Comparison of ENCODE assay signal across 17 mouse cellular contexts in genomic region chr12:76287986-76288385, GRCm38 (mm10). TPM values are rescaled to one million over a fixed set of nuclear protein-coding genes. Genes with fewer than 3 reads are reported as not detected.
DNase-seq lines count a peak whose midpoint lies in the region; ATAC-seq and TF ChIP-seq lines count a peak whose summit lies in the region.
"Had no signal": no experiment of that assay in that cellular context is flagged by ENCODE, and none has a peak within 500 bp of the region (broad histone marks: within the 10 kb centered on the region; RNA-seq: fewer than 3 reads in every experiment).

No protein-coding gene starts in this region.

- intact Hi-C loops in left cerebral cortex, postnatal 25 days (cut with DNase I): no loop called here
- intact Hi-C loops in heart, adult 2 months (cut with DNase I): no loop called here

- peaks cover 19% of the 10 kb centered on the region for H3K4me1 ChIP-seq in forebrain, embryonic 13.5 days
- H3K4me1 ChIP-seq in hindbrain, embryonic 16.5 days (ENCODE audit: control insufficient read depth, insufficient read depth, low read depth, low read length): peaks cover 6% of the 10 kb centered on the region
- H3K4me1 ChIP-seq in olfactory bulb, adult 2 months (ENCODE audit: control insufficient read depth, insufficient read depth, low read length): peaks cover 9% of the 10 kb centered on the region
- no peaks in the 10 kb centered on the region for H3K4me1 ChIP-seq in heart, adult 2 months (ENCODE audit: control insufficient read depth, insufficient read depth, low read length)
- H3K4me1 ChIP-seq: embryonic facial prominence, embryonic 10.5 days; heart, embryonic 15.5 days had no signal

- H3K27me3 ChIP-seq in forebrain, embryonic 13.5 days: no peaks in the 10 kb centered on the region
- H3K27me3 ChIP-seq in hindbrain, embryonic 16.5 days (replicated peaks; ENCODE audit: control insufficient read depth, insufficient read depth, low read length): no peaks in the 10 kb centered on the region
- no peaks in the 10 kb centered on the region for H3K27me3 ChIP-seq in heart, adult 2 months (ENCODE audit: control insufficient read depth, insufficient read depth, low read length)
- H3K27me3 ChIP-seq: heart, embryonic 15.5 days had no signal

- TF ChIP-seq CTCF in olfactory bulb, adult 2 months (IDR thresholded peaks at IDR 0.05; ENCODE audit: insufficient read depth, low read depth, low read length): no peak
- TF ChIP-seq CTCF in heart, adult 2 months (IDR thresholded peaks at IDR 0.05): no peak

- no peak for TF ChIP-seq EP300 in heart, adult 2 months (IDR thresholded peaks at IDR 0.05; ENCODE audit: insufficient read depth, low read depth, low read length)

- H3K79me2 ChIP-seq in heart, adult 2 months (replicated peaks; ENCODE audit: control insufficient read depth, insufficient read depth, low read length): no peaks in the 10 kb centered on the region

- 28% methylated on average over 8 of the region's 8 CpGs for WGBS in forebrain, embryonic 13.5 days
- 26% methylated on average over 8 of the region's 8 CpGs for WGBS in hindbrain, embryonic 16.5 days
- 18% methylated on average over 8 of the region's 8 CpGs for WGBS in olfactory bulb, adult 2 months
- 83% methylated on average over 8 of the region's 8 CpGs for WGBS in heart, adult 2 months

- H3K4me3 ChIP-seq in forebrain, embryonic 13.5 days: no peak overlapping the region
- H3K4me3 ChIP-seq in hindbrain, embryonic 16.5 days (ENCODE audit: low read length): no peak overlapping the region
- no peak overlapping the region for H3K4me3 ChIP-seq in olfactory bulb, adult 2 months (ENCODE audit: insufficient read depth, low read depth, low read length)
- H3K4me3 ChIP-seq in heart, adult 2 months: no peak overlapping the region
- H3K4me3 ChIP-seq: embryonic facial prominence, embryonic 10.5 days; heart, embryonic 15.5 days had no signal

- peak overlapping the region; percentile 16; the same call in 1 of the 2 replicates for H3K4me2 ChIP-seq in forebrain, embryonic 13.5 days
- H3K4me2 ChIP-seq in hindbrain, embryonic 16.5 days (ENCODE audit: low read length): no peak overlapping the region
- H3K4me2 ChIP-seq: heart, embryonic 15.5 days had no signal

- H3K36me3 ChIP-seq in forebrain, embryonic 13.5 days (ENCODE audit: poor library complexity, severe bottlenecking): peaks cover 70% of the 10 kb centered on the region
- peaks cover 7% of the 10 kb centered on the region; the same call in 1 of the 2 replicates for H3K36me3 ChIP-seq in hindbrain, embryonic 16.5 days (ENCODE audit: control insufficient read depth, insufficient read depth, low read length)
- H3K36me3 ChIP-seq in heart, adult 2 months (ENCODE audit: control insufficient read depth, insufficient read depth, low read length): no peaks in the 10 kb centered on the region

- DNase-seq in left cerebral cortex, postnatal 25 days (ENCODE audit: low spot score in 2 of 2): peak; percentile 50 to 71
- no peak for DNase-seq in left cerebral cortex, adult 11 months (ENCODE audit: low spot score)
- no peak for DNase-seq in heart, adult 2 months
- no peak for DNase-seq in cerebellum, postnatal 4 days (ENCODE audit: low spot score in 2 of 2)
- DNase-seq: adrenal gland, postnatal 36 days; cerebellum, adult 11 months; kidney, postnatal 10 days; thymus, adult 2 months had no signal

- H3K9ac ChIP-seq in forebrain, embryonic 13.5 days: no peak overlapping the region
- no peak overlapping the region for H3K9ac ChIP-seq in hindbrain, embryonic 16.5 days (ENCODE audit: low read depth, low read length)
- H3K9ac ChIP-seq in heart, adult 2 months (ENCODE audit: low read depth, low read length): no peak overlapping the region
- H3K9ac ChIP-seq: heart, embryonic 15.5 days; liver, embryonic 14.5 days had no signal

- no peak for TF ChIP-seq POLR2A in olfactory bulb, adult 2 months (IDR thresholded peaks at IDR 0.05; ENCODE audit: insufficient read depth, low read depth, low read length)
- TF ChIP-seq POLR2A in heart, adult 2 months (IDR thresholded peaks at IDR 0.05; ENCODE audit: insufficient read depth, low read depth, low read length): no peak

- H3K27ac ChIP-seq in forebrain, embryonic 13.5 days: peak overlapping the region; percentile 77
- H3K27ac ChIP-seq in hindbrain, embryonic 16.5 days (ENCODE audit: low read depth, low read length): peak overlapping the region; percentile 58
- H3K27ac ChIP-seq in olfactory bulb, adult 2 months (ENCODE audit: insufficient read depth, low read depth, low read length): peak overlapping the region; percentile 37; the same call in 1 of the 2 replicates
- H3K27ac ChIP-seq in heart, adult 2 months: no peak overlapping the region
- H3K27ac ChIP-seq: embryonic facial prominence, embryonic 10.5 days; heart, embryonic 15.5 days; liver, embryonic 14.5 days had no signal

- H3K9me3 ChIP-seq in forebrain, embryonic 13.5 days (replicated peaks): no peaks in the 10 kb centered on the region
- no peaks in the 10 kb centered on the region for H3K9me3 ChIP-seq in hindbrain, embryonic 16.5 days (ENCODE audit: control insufficient read depth, low read length)
- H3K9me3 ChIP-seq: embryonic facial prominence, embryonic 10.5 days; heart, embryonic 15.5 days had no signal

- peak; percentile 69; the same call in 1 of the 2 replicates for ATAC-seq in forebrain, embryonic 13.5 days
- ATAC-seq in hindbrain, embryonic 16.5 days: peak; percentile 57; the same call in 1 of the 2 replicates

RNA-seq across cellular contexts. Expression of gene Mthfd1, which starts 32.9 kb away (rescaled TPM):
- total RNA-seq in left cerebral cortex, postnatal 25 days (2021): 10 to 100 TPM; 34.4 to 36.1 TPM
- polyA plus RNA-seq in forebrain, embryonic 13.5 days (2015; fragmentation: Nextera tagmentation; extraction: Ambion mirVana): 48.0 and 53.6 TPM in 2 replicates
- 37.8 and 38.9 TPM in 2 replicates for polyA plus RNA-seq in hindbrain, embryonic 16.5 days (2015; fragmentation: Nextera tagmentation; extraction: Ambion mirVana)
- polyA plus RNA-seq in olfactory bulb, adult 2 months (2012; ENCODE audit: insufficient read depth, insufficient read length, low replicate concordance, missing spikeins): not detected in 2 replicates
- total RNA-seq in heart, adult 2 months (2021): 10 to 100 TPM; 27.4 to 30.2 TPM
- polyA plus RNA-seq in heart, adult 2 months (2012; rRNA removed): 16.9 and 25.6 TPM in 2 replicates

RNA-seq across cellular contexts. Expression of gene Akap5, which starts 36.7 kb away (rescaled TPM):
- 100 to 1,000 TPM in 1 of 2 experiments, 10 to 100 TPM in 1; 95.4 to 108 TPM for total RNA-seq in left cerebral cortex, postnatal 25 days (2021)
- 4.5 and 5.3 TPM in 2 replicates for polyA plus RNA-seq in forebrain, embryonic 13.5 days (2015; fragmentation: Nextera tagmentation; extraction: Ambion mirVana)
- 12.3 and 13.8 TPM in 2 replicates for polyA plus RNA-seq in hindbrain, embryonic 16.5 days (2015; fragmentation: Nextera tagmentation; extraction: Ambion mirVana)
- polyA plus RNA-seq in olfactory bulb, adult 2 months (2012; ENCODE audit: insufficient read depth, insufficient read length, low replicate concordance, missing spikeins): not detected in 2 replicates
- total RNA-seq in heart, adult 2 months (2021): 1 to 10 TPM; 1.0 to 1.7 TPM
- 1.1 and 2.3 TPM in 2 replicates for polyA plus RNA-seq in heart, adult 2 months (2012; rRNA removed)

RNA-seq across cellular contexts. Expression of gene Tex21, which starts 41.4 kb away (rescaled TPM):
- total RNA-seq in left cerebral cortex, postnatal 25 days (2021): not detected
- not detected in 2 replicates for polyA plus RNA-seq in forebrain, embryonic 13.5 days (2015; fragmentation: Nextera tagmentation; extraction: Ambion mirVana)
- polyA plus RNA-seq in hindbrain, embryonic 16.5 days (2015; fragmentation: Nextera tagmentation; extraction: Ambion mirVana): not detected in 2 replicates
- polyA plus RNA-seq in olfactory bulb, adult 2 months (2012; ENCODE audit: insufficient read depth, insufficient read length, low replicate concordance, missing spikeins): not detected in 2 replicates
- total RNA-seq in heart, adult 2 months (2021): not detected
- not detected in 2 replicates for polyA plus RNA-seq in heart, adult 2 months (2012; rRNA removed)
- total RNA-seq: adrenal gland, postnatal 36 days; gastrocnemius, postnatal 4 days; left cerebral cortex, postnatal 36 days had no signal
- polyA plus RNA-seq: embryonic facial prominence, embryonic 10.5 days; heart, embryonic 15.5 days; intestine, embryonic 14.5 days; thymus, adult 2 months had no signal

Comparison
In these comparisons a context has a peak if more than half of its experiments do, and no peak if none do; other contexts are left out.
1. DNase-seq: peak in left cerebral cortex, postnatal 25 days (2 of 2); none in left cerebral cortex, adult 11 months (single experiment), heart, adult 2 months (0 of 2) and cerebellum, postnatal 4 days (0 of 2).